Mouse (Mus musculus): Measurements from ENCODE around the gene H2-M1.

The H2-M1 gene

DNA sequence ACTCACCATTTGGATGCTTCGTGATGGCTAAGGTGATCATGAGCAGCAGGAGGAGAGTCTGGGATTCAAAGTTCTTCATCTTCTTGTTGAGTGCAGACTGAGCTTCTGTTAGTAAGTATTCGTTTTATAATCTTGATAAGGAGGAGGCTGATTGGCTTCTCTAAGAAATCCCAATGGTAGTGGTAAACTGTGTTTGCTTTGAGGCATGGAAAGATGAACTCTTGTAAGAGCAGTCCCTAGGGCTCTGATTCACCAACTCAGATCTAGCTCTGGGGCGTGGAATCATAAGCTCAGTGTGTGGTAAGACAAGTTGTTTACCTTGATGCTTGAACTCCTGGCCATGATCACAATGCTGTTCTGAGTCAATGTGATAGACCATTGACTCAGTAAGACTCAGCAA, at the start of gene H2-M1:
Gene H2-M1, minus strand, starts transcription at position 101 of the 400 bp plus-strand sequence.
- DNase-seq (ENCODE audit: low spot score), result no peak

DNA sequence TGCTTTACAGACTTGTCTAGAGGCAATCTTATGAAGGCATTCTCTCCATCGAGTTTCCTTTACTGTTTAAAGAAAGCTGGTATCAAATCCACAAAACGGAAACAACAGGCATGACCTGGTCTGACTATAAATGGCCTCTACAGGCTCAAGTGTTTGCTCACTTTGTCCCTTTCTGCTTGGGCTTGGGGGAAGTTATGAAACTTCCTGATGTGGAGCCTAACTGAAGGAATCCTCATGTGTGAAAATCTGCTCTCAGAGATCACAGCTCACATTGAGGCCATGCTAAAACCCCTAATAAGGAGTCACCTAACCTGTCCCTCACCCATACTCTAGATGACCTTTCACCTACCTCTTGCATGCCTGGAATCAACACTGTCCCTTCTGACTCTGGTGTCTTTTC, 25.7 kb upstream of the H2-M1 start:
- no peak for DNase-seq (ENCODE audit: low spot score)

DNA sequence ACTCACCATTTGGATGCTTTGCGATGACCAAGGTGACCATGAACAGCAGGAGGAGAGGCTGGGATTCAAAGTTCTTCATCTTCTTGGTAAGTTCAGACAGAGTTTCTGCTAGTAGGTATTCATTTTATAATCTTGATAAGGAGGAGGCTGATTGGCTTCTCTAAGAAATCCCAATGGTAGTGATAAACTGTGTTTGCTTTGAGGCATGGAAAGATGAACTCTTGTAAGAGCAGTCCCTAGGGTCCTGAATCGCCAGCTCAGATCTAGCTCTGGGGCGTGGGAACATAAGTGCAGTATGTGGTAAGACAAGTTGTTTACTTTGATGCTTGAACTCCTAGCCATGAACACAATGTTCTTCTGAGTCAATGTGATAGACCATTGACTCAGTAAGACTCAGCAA, 29.5 kb downstream of the H2-M1 start, which contains the start of gene H2-M9:
Gene H2-M9, minus strand, starts transcription at position 101 of the 400 bp plus-strand sequence.
- no peak for DNase-seq (ENCODE audit: low spot score)

All from adipocyte (in vitro differentiated cells).